Mouse (Mus musculus): ENCODE measurements around the gene Wrap73.

DNA sequence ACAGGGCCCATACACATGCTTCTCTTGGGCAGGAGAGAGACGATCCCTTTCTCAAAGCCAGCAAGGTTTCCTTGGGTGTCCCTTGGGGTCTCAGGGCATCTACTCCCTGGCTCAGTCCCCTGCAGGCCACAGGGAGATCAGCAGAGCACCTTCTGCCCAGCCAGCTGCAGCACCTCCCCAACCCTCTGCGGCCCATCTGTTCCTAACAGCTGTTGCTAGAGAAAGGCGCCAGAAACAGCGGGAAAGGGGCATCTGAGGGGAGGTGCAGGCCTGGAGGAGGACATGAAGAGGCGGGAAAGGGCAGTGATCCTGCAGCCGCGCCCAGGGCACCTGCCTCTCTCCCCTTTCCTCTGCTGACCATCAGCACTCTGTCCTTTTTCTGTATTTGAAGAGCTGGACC, 42.8 kb upstream of the Wrap73 start:
- no peak for TF ChIP-seq CTCF (IDR thresholded peaks at IDR 0.05; ENCODE audit: control insufficient read depth, insufficient read depth, low read length)
- no peak for TF ChIP-seq POLR2A (IDR thresholded peaks at IDR 0.05; ENCODE audit: borderline replicate concordance, control insufficient read depth, low read depth, low read length)

Measured in bone marrow, adult 2 months (tissue).